Mouse (Mus musculus): ENCODE data around the gene Pla2g1b. TPM values are rescaled to one million over a fixed set of nuclear protein-coding genes. Genes with fewer than 3 reads are reported as not detected.
A peak's percentile ranks its signal among the peaks of the same experiment; 100 is the strongest.

Gene Pla2g1b
- polyA plus RNA-seq, 1 experiment from 2014 or later, result not detected

DNA sequence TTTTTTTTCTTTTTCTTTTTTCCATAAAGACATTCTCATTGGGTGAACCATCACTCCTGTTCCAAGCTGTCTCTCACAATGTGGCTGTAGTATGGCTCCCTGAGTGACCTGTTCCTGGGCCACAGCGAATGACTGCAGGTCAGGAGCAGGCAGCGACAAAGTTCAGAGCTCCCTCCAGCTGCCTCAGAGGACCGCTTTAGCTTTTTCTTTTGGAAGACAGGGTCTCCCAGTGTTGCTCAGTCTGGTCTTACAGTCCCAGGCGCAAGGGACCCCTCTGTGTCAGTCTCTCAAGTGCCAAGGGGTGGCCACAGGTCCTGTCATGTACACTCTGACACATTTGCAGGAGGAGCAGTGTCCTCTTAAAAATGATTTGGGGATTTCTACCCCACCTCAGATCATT, 56.5 kb downstream of the Pla2g1b start:
- Histone ChIP-seq H3K4me1 (peaks cover 72% of the 10 kb centered on the region), H3K4me2 (no peak overlapping the region)

DNA sequence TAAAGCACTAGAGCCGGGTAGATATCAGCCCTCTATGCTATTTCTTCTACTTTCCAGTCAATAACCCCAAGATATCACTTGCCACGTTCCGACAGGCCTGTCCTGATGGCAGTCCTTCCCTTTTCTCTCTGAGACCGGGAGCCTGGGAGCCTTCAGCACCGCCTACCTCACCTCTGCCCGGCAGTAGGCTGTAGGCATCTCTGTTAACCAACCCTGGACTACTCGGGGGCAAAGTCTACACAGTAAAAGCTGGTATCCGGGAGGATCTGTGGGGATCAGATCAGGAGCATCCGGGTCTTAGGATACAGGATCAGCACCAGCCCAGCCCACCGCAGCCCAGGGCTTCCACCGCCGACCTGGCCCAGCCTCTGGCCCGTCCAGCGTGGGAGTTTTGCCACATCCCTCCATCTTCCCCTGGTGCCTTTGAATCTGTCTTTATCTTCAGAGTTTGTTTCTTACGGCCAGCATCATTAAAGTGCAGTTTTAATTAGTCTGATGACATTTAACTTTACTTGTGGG, 57.0 kb downstream of the Pla2g1b start:
- Histone ChIP-seq H3K4me1 (peaks cover 72% of the 10 kb centered on the region), H3K36me3 (peaks cover 8% of the 10 kb centered on the region), H3K9me3 (no peaks in the 10 kb centered on the region), H3K27ac (peak overlapping the region; percentile 75), H3K27me3 (no peaks in the 10 kb centered on the region), H3K4me2 (no peak overlapping the region), H3K9ac (no peak overlapping the region), H3K4me3 (no peak overlapping the region)
- ATAC-seq (ENCODE audit: insufficient number of reproducible peaks, low FRiP score, low TSS enrichment, low read depth), result no peak
- 66% methylated on average over 15 of the region's 15 CpGs for WGBS

More for the DNA sequence above, 56.5 kb downstream of the Pla2g1b start:
- Histone ChIP-seq H3K9ac (no peak overlapping the region), H3K9me3 (no peaks in the 10 kb centered on the region), H3K27ac (peak overlapping the region; percentile 75), H3K36me3 (peaks cover 8% of the 10 kb centered on the region), H3K27me3 (no peaks in the 10 kb centered on the region), H3K4me3 (no peak overlapping the region)
- WGBS, result 78% methylated on average over 4 of the region's 4 CpGs
- no peak for ATAC-seq (ENCODE audit: insufficient number of reproducible peaks, low FRiP score, low TSS enrichment, low read depth)

DNA sequence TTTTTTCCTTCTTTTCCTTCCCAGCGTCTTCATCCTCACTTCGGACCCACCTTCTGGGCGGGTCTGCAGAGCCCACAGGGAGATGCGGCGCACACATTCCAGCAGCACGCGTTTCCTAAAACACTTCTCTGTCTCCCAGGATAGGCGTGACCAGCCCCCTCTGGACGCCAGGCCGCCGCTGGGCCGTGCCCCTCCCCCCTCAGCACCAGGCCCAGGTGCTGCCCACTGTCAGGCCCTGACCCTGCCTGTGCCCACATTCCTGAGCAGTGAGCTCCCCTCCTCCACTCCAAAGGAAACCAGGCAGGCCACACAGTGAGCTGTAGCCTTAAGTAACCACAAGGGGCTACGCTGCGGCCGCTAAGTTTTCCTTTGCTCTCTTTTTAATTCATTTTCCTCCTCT, 57.9 kb downstream of the Pla2g1b start:
- Histone ChIP-seq H3K36me3 (peaks cover 8% of the 10 kb centered on the region), H3K4me1 (peaks cover 79% of the 10 kb centered on the region), H3K27me3 (no peaks in the 10 kb centered on the region), H3K4me3 (0 out of 2 replicates have a peak overlapping the region, but pooled peaks have one; percentile 0), H3K4me2 (peak overlapping the region; percentile 38), H3K9ac (no peak overlapping the region), H3K9me3 (no peaks in the 10 kb centered on the region), H3K27ac (peak overlapping the region; percentile 75)
- peak; percentile 47 for ATAC-seq (ENCODE audit: insufficient number of reproducible peaks, low FRiP score, low TSS enrichment, low read depth)
- 5% methylated on average over 15 of the region's 15 CpGs for WGBS

Other genes starting within 250 kb of the Pla2g1b start
- 96.2 and 97.1 TPM in 2 replicates for gene Pop5, start 230.4 kb upstream of the Pla2g1b start, polyA plus RNA-seq (2015; fragmentation: Nextera tagmentation; extraction: Ambion mirVana)
- gene Rnf10, start 193.4 kb upstream of the Pla2g1b start, polyA plus RNA-seq (2015; fragmentation: Nextera tagmentation; extraction: Ambion mirVana), result 108 and 135 TPM in 2 replicates
- 36.4 and 43.7 TPM in 2 replicates for gene Coq5, start 186.6 kb upstream of the Pla2g1b start, polyA plus RNA-seq (2015; fragmentation: Nextera tagmentation; extraction: Ambion mirVana)
- 1,678 and 1,810 TPM in 2 replicates for gene Dynll1, start 165.3 kb upstream of the Pla2g1b start, polyA plus RNA-seq (2015; fragmentation: Nextera tagmentation; extraction: Ambion mirVana)
- gene Srsf9, start 139.1 kb upstream of the Pla2g1b start, polyA plus RNA-seq (2015; fragmentation: Nextera tagmentation; extraction: Ambion mirVana), result 222 and 246 TPM in 2 replicates
- gene Gatc, start 125.1 kb upstream of the Pla2g1b start, polyA plus RNA-seq (2015; fragmentation: Nextera tagmentation; extraction: Ambion mirVana), result 25.3 and 27.6 TPM in 2 replicates
- gene Triap1, start 125.0 kb upstream of the Pla2g1b start, polyA plus RNA-seq (2015; fragmentation: Nextera tagmentation; extraction: Ambion mirVana), result 60.6 and 66.9 TPM in 2 replicates
- gene Cox6a1, start 117.3 kb upstream of the Pla2g1b start, polyA plus RNA-seq (2015; fragmentation: Nextera tagmentation; extraction: Ambion mirVana), result 800 and 820 TPM in 2 replicates
- gene Msi1, start 36.7 kb upstream of the Pla2g1b start, polyA plus RNA-seq (2015; fragmentation: Nextera tagmentation; extraction: Ambion mirVana), result 8.2 and 8.4 TPM in 2 replicates
- gene Sirt4, start 18.5 kb downstream of the Pla2g1b start, polyA plus RNA-seq (2015; fragmentation: Nextera tagmentation; extraction: Ambion mirVana), result 24.9 and 26.5 TPM in 2 replicates
- 52.6 and 55.7 TPM in 2 replicates for gene Pxn, start 40.4 kb downstream of the Pla2g1b start, polyA plus RNA-seq (2015; fragmentation: Nextera tagmentation; extraction: Ambion mirVana)
- 1,505 and 1,752 TPM in 2 replicates for gene Rplp0, start 93.2 kb downstream of the Pla2g1b start, polyA plus RNA-seq (2015; fragmentation: Nextera tagmentation; extraction: Ambion mirVana)
- 32.9 and 36.3 TPM in 2 replicates for gene Gcn1l1, start 99.0 kb downstream of the Pla2g1b start, polyA plus RNA-seq (2015; fragmentation: Nextera tagmentation; extraction: Ambion mirVana)
- 15.1 and 17.0 TPM in 2 replicates for gene Rab35, start 165.6 kb downstream of the Pla2g1b start, polyA plus RNA-seq (2015; fragmentation: Nextera tagmentation; extraction: Ambion mirVana)

Data from limb, embryonic 15.5 days (tissue).